Mouse (Mus musculus) c-Kit-negative CD71-positive TER-119-positive erythroid progenitor cells, embryonic 14.5 days (primary cell): ENCODE results near the gene Parp11.

Experiments used
- DNase-seq: peaks from one replicate; pipeline ENCODE4 v3.0.0-alpha.2; 2013; ENCODE audit warnings: low read depth, low spot score

The Parp11 gene

GRCm38 (mm10) chr6:127446436-127446890, at the start of gene Parp11:
Gene Parp11, plus strand, starts transcription at chr6:127446840.
- DNase-seq = peak; percentile 16

GRCm38 (mm10) chr6:127398073-127398472, 48.6 kb upstream of the Parp11 start:
- DNase-seq = peak; percentile 35

GRCm38 (mm10) chr6:127401419-127401818, 45.2 kb upstream of the Parp11 start:
- no peak for DNase-seq

- DNase-seq = no peak
These were observed 42.4 kb upstream of the Parp11 start for GRCm38 (mm10) chr6:127404070-127404810.

GRCm38 (mm10) chr6:127405682-127406081, 41.0 kb upstream of the Parp11 start:
- DNase-seq = no peak

- no peak for DNase-seq
These were observed 38.9 kb upstream of the Parp11 start for GRCm38 (mm10) chr6:127407742-127408141.

- DNase-seq = no peak
These were observed 29.0 kb upstream of the Parp11 start for GRCm38 (mm10) chr6:127417525-127418184.

GRCm38 (mm10) chr6:127418322-127418721, 28.3 kb upstream of the Parp11 start:
- DNase-seq = no peak

GRCm38 (mm10) chr6:127420115-127420514, 26.5 kb upstream of the Parp11 start:
- DNase-seq = no peak

- DNase-seq = no peak
These were observed 21.5 kb upstream of the Parp11 start for GRCm38 (mm10) chr6:127425095-127425494.

- no peak for DNase-seq
These were observed 15.9 kb upstream of the Parp11 start for GRCm38 (mm10) chr6:127430716-127431115.

- no peak for DNase-seq
These were observed 15.4 kb upstream of the Parp11 start for GRCm38 (mm10) chr6:127431196-127431766.

GRCm38 (mm10) chr6:127433886-127434647, 12.6 kb upstream of the Parp11 start:
- no peak for DNase-seq

- no peak for DNase-seq
These were observed 12.0 kb upstream of the Parp11 start for GRCm38 (mm10) chr6:127434648-127434984.

GRCm38 (mm10) chr6:127439063-127439462, 7.6 kb upstream of the Parp11 start:
- no peak for DNase-seq

- no peak for DNase-seq
These were observed 7.0 kb upstream of the Parp11 start for GRCm38 (mm10) chr6:127439540-127440195.

- no peak for DNase-seq
These were observed 6.1 kb upstream of the Parp11 start for GRCm38 (mm10) chr6:127440416-127441104.

GRCm38 (mm10) chr6:127442584-127442983, 4.1 kb upstream of the Parp11 start:
- DNase-seq = no peak

GRCm38 (mm10) chr6:127443910-127444309, 2.7 kb upstream of the Parp11 start:
- no peak for DNase-seq

- peak; percentile 19 for DNase-seq
These were observed 2.2 kb upstream of the Parp11 start for GRCm38 (mm10) chr6:127444466-127444865.
